Comparison of ENCODE assay signal across 1 mouse cellular context in genomic region chr9:108571401-108571973, GRCm38 (mm10).
TF ChIP-seq lines count a peak whose summit lies in the region.

No protein-coding gene starts in this region.

TF ChIP-seq in myocyte, 11 proteins besides CTCF, POLR2A, EP300 and RAD21 (continued from another document):
- TF ChIP-seq MYOD1 (IDR thresholded peaks at IDR 0.05; ENCODE audit: control insufficient read depth in 1 of 3, insufficient read length in 2 of 3, low read depth in 2 of 3) (no peak), POLR2AphosphoS2 (IDR thresholded peaks at IDR 0.05; ENCODE audit: insufficient read length, low read depth) (peak; percentile 70), MYOG (IDR thresholded peaks at IDR 0.05; ENCODE audit: control insufficient read depth in 1 of 3, insufficient read depth in 1 of 3, insufficient read length in 2 of 3, low read depth in 2 of 3) (no peak)
